In the genomic region with DNA sequence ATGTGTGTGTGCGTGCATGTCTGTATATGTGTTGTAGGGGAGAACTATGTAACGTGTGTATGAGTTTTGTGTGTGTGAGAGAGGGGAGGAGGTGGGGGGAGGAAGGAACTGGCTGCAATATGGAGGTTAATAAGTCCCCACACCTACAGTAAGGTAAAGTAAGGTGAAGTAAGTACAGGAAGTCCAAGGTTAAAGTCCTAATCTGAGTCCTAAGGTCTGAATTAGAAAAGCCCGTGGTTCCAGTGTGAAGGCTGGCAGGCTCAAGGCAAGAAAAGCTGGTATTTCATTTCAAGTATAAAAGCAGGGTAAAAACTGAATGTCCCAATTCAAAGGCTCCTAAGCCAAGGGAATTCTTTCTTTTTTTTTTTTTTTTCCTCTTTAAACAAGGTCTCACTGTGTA, we compare ENCODE assay signal across 25 mouse cellular contexts. TPM values are rescaled to one million over a fixed set of nuclear protein-coding genes. Genes with fewer than 3 reads are reported as not detected.
A peak's percentile ranks its signal among the peaks of the same experiment; 100 is the strongest.
DNase-seq lines count a peak whose midpoint lies in the region; ATAC-seq and TF ChIP-seq lines count a peak whose summit lies in the region.
"Had no signal": no experiment of that assay in that cellular context is flagged by ENCODE, and none has a peak within 500 bp of the region (broad histone marks: within the 10 kb centered on the region; RNA-seq: fewer than 3 reads in every experiment).

No protein-coding gene starts in this region.

- H3K27me3 ChIP-seq in kidney, adult 2 months (replicated peaks; ENCODE audit: control insufficient read depth, insufficient read depth, low read length): no peaks in the 10 kb centered on the region
- H3K27me3 ChIP-seq in kidney, embryonic 15.5 days: no peaks in the 10 kb centered on the region
- no peaks in the 10 kb centered on the region for H3K27me3 ChIP-seq in kidney, postnatal 0 days (ENCODE audit: insufficient read depth, low read length)
- H3K27me3 ChIP-seq: CH12.LX; embryonic facial prominence, embryonic 12.5 days; embryonic facial prominence, embryonic 15.5 days; hindbrain, embryonic 13.5 days; Patski had no signal

- H3K27ac ChIP-seq in kidney, adult 2 months (ENCODE audit: insufficient read depth, low read depth, low read length): peak overlapping the region; percentile 65
- peak overlapping the region; percentile 18; the same call in 1 of the 2 replicates for H3K27ac ChIP-seq in kidney, embryonic 15.5 days
- no peak overlapping the region for H3K27ac ChIP-seq in kidney, postnatal 0 days
- H3K27ac ChIP-seq: embryonic facial prominence, embryonic 12.5 days; embryonic facial prominence, embryonic 15.5 days; gastrocnemius, adult 2 months; hindbrain, embryonic 13.5 days had no signal

- no peak for TF ChIP-seq CTCF in kidney, adult 2 months (conservative IDR thresholded peaks at IDR 0.05; ENCODE audit: insufficient read depth, insufficient read length, low read depth, low read length)
- TF ChIP-seq CTCF in kidney, postnatal 0 days (IDR thresholded peaks at IDR 0.05; ENCODE audit: low read depth): no peak

- no peaks in the 10 kb centered on the region for H3K9me3 ChIP-seq in kidney, embryonic 15.5 days (replicated peaks)
- H3K9me3 ChIP-seq in kidney, postnatal 0 days (replicated peaks; ENCODE audit: low read length): no peaks in the 10 kb centered on the region
- H3K9me3 ChIP-seq: embryonic facial prominence, embryonic 12.5 days; embryonic facial prominence, embryonic 15.5 days; hindbrain, embryonic 13.5 days had no signal

- H3K4me1 ChIP-seq in kidney, adult 2 months (ENCODE audit: control insufficient read depth, insufficient read depth, low read length): peaks cover 13% of the 10 kb centered on the region; the same call in 1 of the 2 replicates
- H3K4me1 ChIP-seq in kidney, embryonic 15.5 days: no peaks in the 10 kb centered on the region
- H3K4me1 ChIP-seq in kidney, postnatal 0 days (replicated peaks; ENCODE audit: insufficient read depth, low read length): no peaks in the 10 kb centered on the region
- H3K4me1 ChIP-seq: embryonic facial prominence, embryonic 12.5 days; embryonic facial prominence, embryonic 15.5 days; hindbrain, embryonic 13.5 days had no signal

- H3K36me3 ChIP-seq in kidney, adult 2 months (ENCODE audit: control insufficient read depth, insufficient read depth, low read length): no peaks in the 10 kb centered on the region
- no peaks in the 10 kb centered on the region for H3K36me3 ChIP-seq in kidney, embryonic 15.5 days
- no peaks in the 10 kb centered on the region for H3K36me3 ChIP-seq in kidney, postnatal 0 days (ENCODE audit: insufficient read depth, low read length)
- H3K36me3 ChIP-seq: embryonic facial prominence, embryonic 12.5 days; embryonic facial prominence, embryonic 15.5 days; G1E; hindbrain, embryonic 13.5 days had no signal

- ATAC-seq in kidney, embryonic 15.5 days (replicated peaks; ENCODE audit: low FRiP score): no peak
- ATAC-seq in kidney, postnatal 0 days (replicated peaks; ENCODE audit: low FRiP score, low read depth): 0 out of 2 replicates have a peak, but pooled peaks have one; percentile 46
- ATAC-seq: forebrain, embryonic 14.5 days; forebrain, postnatal 0 days; Patski had no signal

- H3K4me3 ChIP-seq in kidney, adult 2 months (ENCODE audit: insufficient read depth, low read depth, low read length): no peak overlapping the region
- H3K4me3 ChIP-seq in kidney, embryonic 15.5 days (replicated peaks): no peak overlapping the region
- H3K4me3 ChIP-seq in kidney, postnatal 0 days (replicated peaks; ENCODE audit: low read depth, low read length): no peak overlapping the region
- H3K4me3 ChIP-seq: embryonic facial prominence, embryonic 12.5 days; embryonic facial prominence, embryonic 15.5 days; gastrocnemius, adult 2 months; hindbrain, embryonic 13.5 days had no signal

- no peak for TF ChIP-seq POLR2A in kidney, adult 2 months (IDR thresholded peaks at IDR 0.05; ENCODE audit: low read depth, low read length)

- 62% methylated on average over 3 of the region's 3 CpGs for WGBS in kidney, adult 2 months
- 91% methylated on average over 3 of the region's 3 CpGs for WGBS in kidney, embryonic 15.5 days
- 87% methylated on average over 3 of the region's 3 CpGs for WGBS in kidney, postnatal 0 days

- peak; percentile 82 for DNase-seq in kidney, adult 2 months
- no peak for DNase-seq in kidney, postnatal 4 days
- DNase-seq in kidney, postnatal 0 days (ENCODE audit: low spot score): no peak
- DNase-seq in kidney, postnatal 36 days: peak; percentile 23 to 49
- DNase-seq in adrenal gland, postnatal 10 days: no peak
- no peak for DNase-seq in layer of hippocampus, adult 9-11 months
- DNase-seq: adrenal gland, postnatal 14 days; B cell, adult 2 months; cerebellum, adult 11 months; cerebellum, adult 2 months; cerebellum, adult 9-11 months; cerebellum, postnatal 25 days; forebrain, postnatal 0 days; gastrocnemius, adult 2 months; gastrocnemius, postnatal 14 days; heart, adult 11 months had no signal

- no peak overlapping the region for H3K4me2 ChIP-seq in kidney, embryonic 15.5 days
- no peak overlapping the region for H3K4me2 ChIP-seq in kidney, postnatal 0 days (ENCODE audit: low read length)
- H3K4me2 ChIP-seq: embryonic facial prominence, embryonic 12.5 days; embryonic facial prominence, embryonic 15.5 days; heart, embryonic 11.5 days; hindbrain, embryonic 13.5 days had no signal

- H3K9ac ChIP-seq in kidney, embryonic 15.5 days: no peak overlapping the region
- no peak overlapping the region for H3K9ac ChIP-seq in kidney, postnatal 0 days (ENCODE audit: low read depth, low read length)
- H3K9ac ChIP-seq: embryonic facial prominence, embryonic 12.5 days; embryonic facial prominence, embryonic 15.5 days; forebrain, postnatal 0 days; hindbrain, embryonic 13.5 days had no signal

RNA-seq across cellular contexts. Expression of a gene that starts 36.7 kb away (rescaled TPM):
- 24.3 and 34.2 TPM in 2 replicates for polyA plus RNA-seq in kidney, adult 2 months (2012; rRNA removed)
- polyA plus RNA-seq in kidney, embryonic 15.5 days (2015; fragmentation: Nextera tagmentation; extraction: Ambion mirVana): 25.5 and 26.3 TPM in 2 replicates
- 29.3 and 33.8 TPM in 2 replicates for polyA plus RNA-seq in kidney, postnatal 0 days (2015; fragmentation: Nextera tagmentation; extraction: Ambion mirVana)
- total RNA-seq in adrenal gland, postnatal 10 days (2021): 10 to 100 TPM; 10.5 to 13.0 TPM
- total RNA-seq: G1E had no signal
- polyA plus RNA-seq: G1E had no signal

Comparison
In these comparisons a context has a peak if more than half of its experiments do, and no peak if none do; other contexts are left out.
1. DNase-seq: peak in kidney, adult 2 months (single experiment) and kidney, postnatal 36 days (2 of 2); none in kidney, postnatal 4 days (0 of 2), kidney, postnatal 0 days (single experiment), adrenal gland, postnatal 10 days (single experiment) and layer of hippocampus, adult 9-11 months (single experiment).